Mouse (Mus musculus) midbrain, embryonic 15.5 days (tissue): ENCODE data around the gene Mansc1. TPM values are rescaled to one million over a fixed set of nuclear protein-coding genes. Genes with fewer than 3 reads are reported as not detected.

ENCODE experiments used
- polyA plus RNA-seq: library from polyadenylated mRNA; unstranded; fragments of >200 nt; fragmentation: Nextera tagmentation; extraction: Ambion mirVana; gene quantifications from 2 replicates; pipeline ENCODE4 v1.2.1, GENCODE M21; 2015

The Mansc1 gene
- polyA plus RNA-seq, 1 experiment from 2014 or later, result 1.1 TPM

Other genes with a start within 250 kb of the Mansc1 start
- gene Bcl2l14, start 236.2 kb downstream of the Mansc1 start, polyA plus RNA-seq, result 0.12 TPM in 1 of 2 replicates, not detected in the other
- gene Lrp6, start 65.5 kb downstream of the Mansc1 start, polyA plus RNA-seq, result 18.8 and 19.5 TPM in 2 replicates
- 48.6 and 49.7 TPM in 2 replicates for gene Borcs5, start 7.0 kb upstream of the Mansc1 start, polyA plus RNA-seq
- gene Dusp16, start 160.1 kb upstream of the Mansc1 start, polyA plus RNA-seq, result 4.4 and 5.4 TPM in 2 replicates
- 4.6 and 5.6 TPM in 2 replicates for gene Crebl2, start 197.7 kb upstream of the Mansc1 start, polyA plus RNA-seq